Mouse (Mus musculus) right cerebral cortex, postnatal 14 days (tissue): ENCODE results near the gene Olfr433.
"Not testable (repeated sequence)": the region's sequence is repeated elsewhere in the genome, so short reads cannot be mapped to it uniquely, and the experiment has no call there.

Experiments used
- DNase-seq: peaks from one replicate; pipeline ENCODE4 v3.0.0; 2022

Gene Olfr433

DNA sequence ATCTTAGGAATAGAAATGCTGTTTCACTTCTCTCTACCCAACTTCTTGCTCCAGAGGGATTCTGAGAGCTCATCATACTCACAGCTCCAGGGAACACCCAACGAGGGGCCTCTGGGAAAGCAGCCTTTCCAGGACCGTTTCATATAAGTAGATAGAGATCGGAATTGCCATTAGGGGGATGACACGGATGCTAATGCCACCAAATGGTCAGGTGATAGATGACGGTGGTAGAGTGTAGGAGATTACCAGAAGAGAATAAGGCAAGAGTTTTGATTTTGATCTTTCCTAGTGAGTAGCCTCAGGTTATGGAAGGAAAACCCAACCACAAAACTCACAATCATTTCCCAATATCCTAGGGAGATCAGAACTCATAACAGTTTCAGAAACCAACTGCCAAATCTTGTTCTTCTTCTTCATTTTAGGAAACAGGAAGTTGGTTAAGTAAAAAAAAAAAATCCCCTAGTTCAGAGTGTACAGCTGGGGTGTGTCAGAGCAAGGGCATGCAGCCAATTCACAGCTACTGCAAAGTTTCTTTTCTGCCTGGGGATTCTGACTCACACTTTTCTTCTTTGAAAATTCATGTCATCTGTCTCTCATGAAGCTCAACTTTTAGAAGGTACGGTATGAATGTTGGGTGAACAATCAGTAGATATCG is at the start of gene Olfr433:
Gene Olfr433 (plus strand): TSS at position 183 of the 655 bp plus-strand sequence.
- peak; percentile 17 for DNase-seq

GRCm38 (mm10) chr1:173995003-173995402 is 45.5 kb upstream of the Olfr433 start:
- DNase-seq, result no peak

- DNase-seq, result not testable (repeated sequence)
These were observed 36.0 kb upstream of the Olfr433 start for GRCm38 (mm10) chr1:174004352-174005109.

- not testable (repeated sequence) for DNase-seq
These were observed 33.5 kb upstream of the Olfr433 start for GRCm38 (mm10) chr1:174007050-174007449.

DNA sequence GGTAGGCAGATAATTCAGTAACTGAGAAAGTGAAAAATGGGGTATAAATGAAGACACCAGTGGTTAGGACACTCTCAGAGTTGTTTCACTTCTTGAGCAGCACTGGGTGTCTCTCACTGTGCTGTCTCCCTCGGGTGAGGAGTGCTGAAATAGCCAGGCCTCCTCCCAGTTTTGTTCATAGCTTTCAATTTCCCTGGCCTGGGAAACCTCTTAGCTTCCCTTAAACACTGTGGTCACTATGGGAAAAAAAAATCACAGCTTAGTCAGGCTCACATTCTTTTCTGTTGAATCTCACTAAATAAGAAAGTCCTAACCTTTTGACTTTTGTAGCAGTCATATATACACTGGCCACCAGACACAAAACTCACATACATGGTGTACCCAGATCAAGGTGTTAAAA is 8.8 kb upstream of the Olfr433 start, which contains the start of gene Ifi205:
Gene Ifi205 (minus strand): TSS at position 113 of the 400 bp plus-strand sequence.
- DNase-seq, result no peak

DNA sequence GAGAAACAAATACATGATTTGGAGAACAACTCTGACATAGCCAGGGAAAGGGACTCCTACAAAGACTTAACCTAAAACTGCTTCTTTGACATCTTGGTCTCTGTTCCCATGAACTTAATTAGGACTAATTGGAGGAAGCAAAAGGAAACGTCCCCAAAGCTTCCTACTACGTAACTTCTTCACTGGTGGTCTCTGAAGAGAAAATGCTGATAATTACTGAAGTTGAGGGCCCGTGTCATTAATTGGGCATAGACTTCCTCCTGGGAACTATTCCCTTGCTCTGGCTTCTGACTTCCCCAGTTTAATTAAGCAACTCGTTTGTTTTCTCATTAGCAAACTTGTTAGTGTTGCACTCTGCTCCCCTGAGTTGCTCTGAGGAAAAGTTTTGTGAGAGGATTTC is 4.7 kb upstream of the Olfr433 start:
- DNase-seq, result no peak

DNA sequence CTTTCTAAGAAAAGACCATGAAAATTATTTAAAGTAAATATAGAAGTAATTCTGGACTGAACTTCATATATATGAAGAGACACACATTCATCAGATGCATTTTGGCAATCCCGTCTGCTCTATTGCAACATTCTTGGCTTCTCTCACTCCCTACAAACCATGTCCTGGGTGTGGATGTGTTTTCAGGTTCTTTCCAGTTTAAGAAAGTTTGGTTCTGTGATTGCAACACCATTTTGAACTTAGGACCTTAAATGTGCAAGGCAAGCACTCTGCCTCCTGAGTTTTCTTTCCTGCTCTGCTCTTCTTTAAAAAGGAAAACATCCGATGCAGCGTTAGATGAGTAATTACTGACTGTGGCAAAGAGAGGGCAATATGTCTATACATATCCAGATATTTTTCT is 2.0 kb upstream of the Olfr433 start:
- no peak for DNase-seq

DNA sequence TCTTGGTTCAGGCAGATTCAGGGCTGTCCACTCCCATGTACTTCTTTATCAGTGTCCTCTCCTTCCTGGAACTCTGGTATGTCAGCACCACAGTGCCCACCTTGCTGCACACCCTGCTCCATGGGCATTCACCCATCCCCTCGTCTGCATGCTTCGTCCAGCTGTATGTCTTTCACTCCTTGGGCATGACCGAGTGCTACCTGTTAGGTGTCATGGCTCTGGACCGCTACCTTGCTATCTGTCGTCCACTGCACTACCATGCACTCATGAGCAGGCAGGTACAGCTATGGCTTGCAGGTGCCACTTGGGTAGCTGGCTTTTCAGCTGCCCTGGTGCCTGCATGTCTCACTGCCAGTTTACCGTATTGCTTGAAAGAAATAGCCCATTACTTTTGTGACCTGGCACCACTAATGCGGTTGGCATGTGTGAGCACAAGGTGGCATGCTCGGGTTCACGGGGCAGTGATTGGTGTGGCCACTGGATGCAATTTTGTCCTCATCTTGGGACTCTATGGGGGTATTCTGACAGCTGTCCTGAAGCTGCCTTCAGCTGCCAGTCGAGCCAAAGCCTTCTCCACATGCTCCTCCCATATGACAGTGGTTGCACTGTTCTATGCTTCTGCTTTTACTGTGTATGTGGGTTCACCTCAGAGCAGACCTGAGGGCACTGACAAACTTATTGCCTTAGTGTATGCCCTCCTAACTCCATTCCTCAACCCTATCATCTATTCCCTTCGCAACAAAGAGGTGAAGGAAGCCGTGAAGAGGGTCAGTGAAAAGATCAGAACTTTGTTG is 1.8 kb downstream of the Olfr433 start:
- not testable (repeated sequence) for DNase-seq

DNA sequence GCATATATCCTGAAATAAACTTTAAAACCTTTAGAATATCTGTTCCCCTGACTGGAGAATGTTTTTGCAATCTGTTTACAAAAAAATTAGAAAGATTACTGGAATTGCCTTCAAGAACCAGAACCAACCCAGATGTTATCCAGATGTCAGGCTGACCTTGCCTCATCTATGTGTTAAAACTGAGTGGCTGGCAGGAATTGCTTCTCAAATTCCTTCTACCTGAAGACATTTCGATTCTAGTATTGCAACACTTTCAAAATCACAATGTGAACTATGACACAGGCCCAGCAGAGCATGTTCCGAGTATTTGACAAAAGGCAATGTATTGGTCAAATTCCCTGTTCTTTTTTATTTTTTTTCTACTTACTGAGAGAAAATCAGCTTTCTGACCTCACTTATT is 3.9 kb downstream of the Olfr433 start:
- DNase-seq, result no peak

DNA sequence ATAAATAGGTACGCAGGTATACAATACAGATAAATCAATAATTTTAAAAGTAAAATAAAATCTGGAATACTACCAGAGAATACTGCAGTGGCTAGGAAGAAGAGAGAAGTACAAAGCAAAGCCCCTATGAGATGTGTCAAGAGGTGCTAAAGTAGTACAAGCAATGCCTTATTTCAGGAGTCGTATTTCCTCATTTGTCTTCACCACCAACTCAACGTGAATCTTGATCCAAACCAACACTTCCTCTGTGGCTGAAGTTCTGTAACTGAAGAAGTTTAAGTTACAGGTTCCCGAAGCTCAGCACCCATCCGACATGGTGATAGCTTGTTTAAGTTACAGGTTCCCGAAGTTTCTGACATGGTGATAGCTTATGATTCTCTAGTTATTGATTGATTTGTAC is 7.7 kb downstream of the Olfr433 start:
- DNase-seq, result not testable (repeated sequence)

DNA sequence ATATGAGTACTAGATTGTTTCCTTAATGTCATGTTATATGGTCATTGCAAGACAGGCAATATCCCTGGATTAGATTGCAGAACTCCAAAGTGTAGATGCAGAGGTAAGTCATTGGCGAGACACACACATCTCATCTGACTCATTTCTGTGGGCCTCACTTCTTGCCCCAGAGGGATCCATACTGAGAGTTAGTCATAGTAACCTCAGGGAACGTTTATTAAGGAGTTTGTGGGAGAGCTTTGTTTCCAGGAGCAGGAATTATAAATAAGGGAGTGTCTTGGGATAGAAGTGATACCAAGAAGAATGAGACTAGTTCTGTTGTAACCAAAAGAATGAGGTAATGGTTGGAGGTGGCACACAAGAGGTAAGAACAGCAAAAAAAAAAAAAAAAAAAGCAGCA is 8.4 kb downstream of the Olfr433 start, which contains the start of gene Olfr432:
Gene Olfr432 (plus strand): TSS at position 313 of the 400 bp plus-strand sequence.
- no peak for DNase-seq

DNA sequence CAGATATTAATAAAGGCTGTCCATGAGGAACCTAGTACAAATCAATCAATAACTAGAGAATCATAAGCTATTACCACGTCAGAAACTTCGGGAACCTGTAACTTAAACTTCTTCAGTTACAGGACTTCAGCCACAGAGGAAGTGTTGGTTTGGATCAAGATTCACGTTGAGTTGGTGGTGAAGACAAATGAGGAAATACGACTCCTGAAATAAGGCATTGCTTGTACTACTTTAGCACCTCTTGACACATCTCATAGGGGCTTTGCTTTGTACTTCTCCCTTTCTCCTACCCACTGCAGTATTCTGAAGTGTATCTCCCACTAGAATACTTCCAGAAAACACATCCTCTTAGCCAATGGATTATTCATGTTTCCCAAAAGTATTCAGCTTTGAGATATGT is 8.9 kb downstream of the Olfr433 start:
- not testable (repeated sequence) for DNase-seq

DNA sequence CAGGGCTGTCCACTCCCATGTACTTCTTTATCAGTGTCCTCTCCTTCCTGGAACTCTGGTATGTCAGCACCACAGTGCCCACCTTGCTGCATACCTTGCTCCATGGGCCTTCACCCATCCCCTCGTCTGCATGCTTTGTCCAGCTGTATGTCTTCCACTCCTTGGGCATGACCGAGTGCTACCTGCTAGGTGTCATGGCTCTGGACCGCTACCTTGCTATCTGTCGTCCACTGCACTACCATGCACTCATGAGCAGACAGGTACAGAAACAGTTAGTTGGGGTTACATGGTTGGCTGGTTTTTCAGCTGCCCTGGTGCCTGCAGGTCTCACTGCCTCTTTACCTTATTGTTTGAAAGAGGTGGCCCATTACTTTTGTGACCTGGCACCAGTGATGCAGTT is 10.0 kb downstream of the Olfr433 start:
- no peak for DNase-seq

DNA sequence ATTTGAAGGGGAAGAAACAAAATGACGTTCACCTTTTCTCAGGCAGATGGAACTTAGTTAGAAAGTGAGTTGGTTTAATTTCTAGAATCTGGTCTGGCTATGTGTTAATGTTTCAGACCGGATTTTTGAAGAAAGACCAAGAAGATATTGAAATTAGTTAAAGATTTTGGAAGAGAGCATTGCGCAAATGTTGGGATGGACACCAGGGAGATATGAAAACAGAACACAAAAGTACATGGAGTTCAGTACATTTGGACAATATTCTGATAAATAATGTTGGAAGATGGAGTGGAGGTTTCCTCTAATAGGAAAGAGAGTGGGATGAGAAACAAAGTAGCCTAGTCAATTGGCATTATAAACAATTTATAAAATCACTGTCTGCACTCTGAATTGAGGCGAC is 11.0 kb downstream of the Olfr433 start:
- DNase-seq, result no peak

DNA sequence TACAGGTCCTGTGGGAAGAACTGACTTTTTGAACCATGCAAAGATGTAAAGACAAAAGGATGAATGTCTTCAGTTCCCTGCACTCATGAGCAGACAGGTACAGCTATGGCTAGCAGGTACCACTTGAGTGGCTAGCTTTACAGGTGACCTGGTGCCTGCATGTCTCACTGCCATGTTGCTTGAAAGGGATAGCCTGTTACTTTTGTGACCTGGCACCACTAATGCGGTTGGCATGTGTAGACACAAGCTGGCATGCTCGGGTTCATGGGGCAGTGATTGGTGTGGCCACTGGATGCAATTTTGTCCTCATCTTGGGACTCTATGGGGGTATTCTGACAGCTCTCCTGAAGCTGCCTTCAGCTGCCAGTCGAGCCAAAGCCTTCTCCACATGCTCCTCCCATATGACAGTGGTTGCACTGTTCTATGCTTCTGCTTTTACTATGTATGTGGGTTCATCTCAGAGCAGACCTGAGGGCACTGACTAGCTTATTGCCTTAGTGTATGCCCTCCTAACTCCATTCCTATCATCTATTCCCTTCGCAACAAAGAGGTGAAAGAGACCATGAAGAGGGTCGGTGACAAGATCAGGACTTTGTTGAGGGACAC is 11.5 kb downstream of the Olfr433 start:
- no peak for DNase-seq

- no peak for DNase-seq
These were observed 12.5 kb downstream of the Olfr433 start for GRCm38 (mm10) chr1:174052981-174053380.

GRCm38 (mm10) chr1:174055248-174055647 is 14.7 kb downstream of the Olfr433 start:
- no peak for DNase-seq

GRCm38 (mm10) chr1:174066305-174066704 is 25.8 kb downstream of the Olfr433 start, which contains the start of gene Olfr430:
Gene Olfr430 (plus strand): TSS chr1:174066605.
- no peak for DNase-seq

DNA sequence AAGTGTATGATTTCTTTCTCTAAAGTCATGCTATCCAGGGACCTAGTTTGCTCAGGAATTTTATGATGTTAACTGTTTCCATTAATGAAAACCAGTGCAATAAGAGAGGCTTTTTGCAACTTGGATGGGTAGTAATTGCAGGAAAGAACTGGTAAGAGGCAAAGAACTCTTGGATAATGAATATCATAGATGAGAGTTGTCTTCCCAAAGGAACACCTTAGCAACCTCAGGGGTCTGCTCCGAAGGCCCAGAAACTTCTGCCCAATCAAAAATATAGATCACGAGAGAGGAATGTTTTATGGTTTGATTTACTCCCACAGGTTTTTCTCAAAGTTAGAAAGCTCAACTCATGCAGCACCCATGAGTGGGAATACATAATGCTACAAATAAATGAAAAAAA is 43.5 kb downstream of the Olfr433 start, which contains the start of gene Olfr429:
Gene Olfr429 (plus strand): TSS at position 301 of the 400 bp plus-strand sequence.
- DNase-seq, result no peak
